Mouse (Mus musculus) megakaryocyte-erythroid progenitor cell, adult 5-6 weeks (primary cell): ENCODE data around the gene Slc35e1. TPM values are rescaled to one million over a fixed set of nuclear protein-coding genes. Genes with fewer than 3 reads are reported as not detected.

Experiments used
- ATAC-seq: replicated peaks from 2 replicates; pipeline ENCODE4 v1.8.0; 2016; ENCODE audit warnings: mild to moderate bottlenecking, inconsistent platforms; ENCODE audit not compliant: severe bottlenecking, poor library complexity, low FRiP score, low TSS enrichment
- total RNA-seq, 2 experiments: library from RNA; stranded (forward) in 1 of 2; stranded (reverse) in 1 of 2; fragments of 200-1000, 215-1000 nt in 1 of 2; fragments of >200 nt in 1 of 2; fragmentation: Nextera tagmentation in 1 of 2; gene quantifications; 2 replicates each; pipeline ENCODE4 v1.2.3; 2014 to 2017

Gene Slc35e1
- total RNA-seq, 2 experiments from 2014 or later, result 15.4 to 16.7 TPM

GRCm38 (mm10) chr8:72491017-72491416 lies 1.4 kb downstream of the Slc35e1 start:
- ATAC-seq, result no peak

- ATAC-seq, result no peak
Measured at GRCm38 (mm10) chr8:72487014-72487413, 5.4 kb downstream of the Slc35e1 start.

- ATAC-seq, result peak; percentile 83
Measured at GRCm38 (mm10) chr8:72485456-72486199, 6.8 kb downstream of the Slc35e1 start.

- peak; percentile 94 for ATAC-seq
Measured at GRCm38 (mm10) chr8:72474826-72475546, 17.4 kb downstream of the Slc35e1 start, which contains the start of gene Cherp. Gene Cherp (minus strand): TSS chr8:72475226.

- ATAC-seq, result no peak
Measured at GRCm38 (mm10) chr8:72470684-72471083, 21.7 kb downstream of the Slc35e1 start.

DNA sequence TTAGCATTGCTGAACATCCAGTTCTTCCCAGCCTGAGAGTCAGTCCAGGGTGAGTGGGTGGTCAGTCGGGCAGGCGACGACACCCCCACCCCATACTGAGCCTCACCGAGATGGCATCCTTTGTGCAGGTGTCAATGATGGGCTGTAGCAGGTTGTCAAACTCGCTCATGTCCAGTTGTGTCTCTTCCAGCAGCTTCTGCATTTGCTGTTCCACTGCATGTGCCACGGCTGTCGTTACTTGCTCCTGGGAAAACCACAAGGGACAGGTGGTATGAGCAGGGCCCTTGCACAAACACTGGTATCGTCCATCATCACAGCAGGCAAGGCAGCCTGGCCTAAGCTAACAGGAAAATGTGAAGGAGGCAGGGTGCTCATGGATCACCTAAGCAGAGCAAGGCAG lies 22.4 kb downstream of the Slc35e1 start:
- ATAC-seq, result no peak

GRCm38 (mm10) chr8:72469243-72469642 lies 23.2 kb downstream of the Slc35e1 start:
- ATAC-seq, result no peak

GRCm38 (mm10) chr8:72464211-72464610 lies 28.2 kb downstream of the Slc35e1 start:
- ATAC-seq, result no peak

DNA sequence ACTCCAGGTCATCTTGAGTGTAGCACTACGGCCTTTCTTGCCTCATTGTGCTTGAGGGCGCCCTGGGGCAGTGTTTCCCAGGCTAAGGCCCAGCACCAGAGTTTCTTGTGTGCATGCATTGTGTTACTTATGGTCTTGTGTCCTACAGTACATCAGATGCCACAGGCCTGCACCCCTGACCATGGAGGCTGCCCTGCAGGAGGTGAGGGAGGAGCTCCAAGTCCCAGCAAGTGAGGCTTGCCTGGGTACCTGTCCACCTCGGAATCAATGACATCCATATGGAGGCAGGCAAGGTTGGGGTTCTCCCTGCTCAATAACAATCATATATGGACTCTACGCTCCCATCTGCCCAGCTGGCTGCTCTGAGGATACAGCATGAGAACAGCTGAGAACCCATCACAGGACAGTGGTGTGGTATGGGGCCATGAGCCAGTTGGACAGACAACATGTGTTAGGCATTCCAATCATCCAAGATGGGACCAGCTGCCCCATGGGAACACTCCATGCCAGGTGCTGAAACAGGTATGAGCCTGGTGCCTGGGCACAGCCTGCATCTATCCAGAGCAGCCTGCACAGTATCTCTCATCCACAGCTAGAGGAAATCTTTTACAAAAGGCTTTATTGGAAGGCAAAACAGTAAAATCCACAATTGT lies 32.4 kb downstream of the Slc35e1 start:
- ATAC-seq, result no peak

- no peak for ATAC-seq
Measured at GRCm38 (mm10) chr8:72458457-72458856, 34.0 kb downstream of the Slc35e1 start.

DNA sequence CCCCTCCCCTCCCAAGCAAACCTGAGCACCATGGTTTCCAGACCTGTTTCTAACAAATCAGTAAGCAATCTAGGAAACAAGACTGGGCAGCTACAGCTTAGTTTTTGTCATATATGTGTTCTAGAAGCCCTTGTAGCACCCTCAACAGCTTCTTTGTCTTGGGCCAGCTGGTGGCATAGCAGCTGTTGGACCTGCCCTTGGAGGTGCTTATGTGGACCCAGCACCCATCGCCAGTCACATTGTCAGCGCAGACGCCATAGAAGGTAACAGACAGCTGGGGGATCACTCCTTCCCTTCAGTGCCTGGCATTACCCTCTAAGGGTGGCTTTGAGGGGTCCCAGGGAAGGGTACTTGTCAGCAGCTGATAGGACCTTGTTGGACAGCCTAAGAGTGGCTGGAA lies 34.6 kb downstream of the Slc35e1 start:
- no peak for ATAC-seq

DNA sequence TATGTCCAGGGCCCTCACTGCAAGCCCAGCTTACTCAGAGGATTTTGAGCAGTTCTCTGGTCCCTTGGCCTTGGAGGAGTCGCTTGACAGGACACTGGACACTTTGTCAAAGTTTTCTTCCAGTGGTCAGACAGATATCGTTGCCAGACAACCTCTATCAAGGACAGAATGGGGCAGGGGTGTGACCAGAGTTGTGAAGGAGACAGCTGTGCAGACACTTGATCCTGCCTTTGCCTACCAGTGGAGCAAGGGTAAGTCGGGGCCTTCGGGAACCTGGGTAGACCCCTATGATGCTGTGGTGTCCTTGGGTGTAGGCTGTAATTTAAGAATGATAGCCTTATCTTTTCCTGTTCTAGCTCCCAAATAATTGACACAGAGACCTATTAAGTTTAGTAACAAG lies 37.1 kb downstream of the Slc35e1 start:
- no peak for ATAC-seq

DNA sequence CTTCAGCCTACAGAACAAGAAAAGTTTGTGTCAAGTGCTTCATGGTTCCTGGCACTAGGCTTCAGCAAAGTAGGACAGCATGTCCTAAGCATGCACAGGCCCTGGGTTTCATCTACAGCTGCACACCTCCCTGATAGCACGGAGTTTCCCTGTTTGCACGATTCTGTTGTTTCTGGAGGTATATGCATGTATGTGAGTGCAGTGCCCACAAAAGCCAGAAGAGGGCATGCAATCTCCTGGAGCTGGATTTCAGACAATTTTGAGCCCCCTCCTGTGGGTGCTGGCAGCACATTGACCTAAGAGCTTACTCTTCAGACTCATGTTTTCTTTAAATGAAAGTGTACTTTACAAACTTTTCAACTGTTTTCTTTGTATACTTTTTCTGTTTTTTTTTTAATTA lies 38.5 kb downstream of the Slc35e1 start:
- no peak for ATAC-seq

DNA sequence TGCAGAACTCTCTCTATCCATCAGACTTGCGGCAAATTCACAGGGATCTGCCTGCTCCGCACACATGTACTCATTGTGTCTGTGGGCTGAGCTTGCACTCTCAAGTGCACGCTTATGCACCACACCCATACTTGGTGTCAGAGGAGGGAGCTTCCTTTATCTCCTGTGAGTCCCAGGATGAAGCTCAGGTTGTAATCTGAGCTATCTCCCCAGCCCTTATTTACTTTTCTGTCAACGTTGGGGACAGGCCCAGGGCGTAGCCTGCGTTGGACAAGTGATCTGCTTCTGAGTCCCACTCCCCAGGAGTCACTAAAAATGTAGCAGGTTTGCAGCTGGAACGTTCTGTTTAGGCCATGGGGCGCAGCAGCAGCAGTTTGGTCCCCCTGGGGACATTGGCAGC lies 40.9 kb downstream of the Slc35e1 start:
- ATAC-seq, result peak; percentile 72

DNA sequence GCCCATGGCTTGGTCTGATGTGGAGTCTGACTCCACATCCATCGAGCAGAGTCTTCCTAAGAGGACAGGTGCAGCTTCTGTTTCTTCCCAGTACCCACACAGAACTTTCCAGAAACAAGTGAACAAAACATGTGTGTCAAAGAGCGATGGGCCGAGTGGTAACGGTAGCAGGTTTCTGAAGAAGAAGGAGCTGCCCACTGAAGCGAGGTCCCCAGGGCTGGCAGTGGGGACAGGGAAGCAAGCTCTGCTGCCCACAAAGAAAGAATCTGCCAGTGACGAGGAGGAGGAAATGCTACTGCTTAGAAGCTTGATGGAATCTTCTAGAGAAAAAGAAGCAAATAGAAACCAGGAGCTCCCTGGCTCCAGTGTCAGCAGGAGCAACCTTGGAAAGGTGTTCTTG lies 47.3 kb downstream of the Slc35e1 start:
- ATAC-seq, result no peak

- no peak for ATAC-seq
Measured at GRCm38 (mm10) chr8:72443994-72444350, 48.4 kb downstream of the Slc35e1 start.

DNA sequence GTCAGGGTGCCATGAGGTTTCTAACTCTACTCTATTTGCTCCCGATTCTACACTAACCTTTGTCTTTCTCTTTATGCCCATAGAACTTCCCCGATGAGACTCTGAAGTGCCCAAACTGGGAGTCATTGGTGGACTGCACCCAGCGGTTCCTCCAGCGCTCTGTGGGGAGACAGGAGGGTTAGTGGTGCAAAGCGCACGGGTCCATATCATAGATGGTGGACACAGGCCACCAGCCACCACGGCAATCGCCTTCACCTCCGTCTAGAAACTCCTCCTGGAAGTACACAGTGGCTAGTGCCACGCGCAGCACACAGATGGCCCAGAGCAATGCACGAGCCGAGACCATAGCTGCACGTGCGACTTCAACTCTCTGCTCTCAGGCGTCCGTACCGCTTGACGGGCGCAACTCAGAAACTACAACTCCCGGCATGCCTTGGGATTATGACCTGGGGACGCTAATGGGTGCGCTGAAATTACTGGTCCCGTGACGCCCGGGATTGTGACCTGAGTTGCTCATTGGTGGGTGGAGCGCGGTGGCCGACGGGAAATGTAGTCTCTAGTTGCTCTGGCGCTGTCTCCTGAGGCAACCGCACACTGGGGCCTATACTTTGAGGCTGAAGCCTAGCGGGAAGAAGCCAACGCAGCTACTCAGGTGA lies 48.9 kb downstream of the Slc35e1 start, which contains the start of the genes Calr3 and 1700030K09Rik:
Gene Calr3 (minus strand): TSS at position 533 of the 656 bp plus-strand sequence.
Gene 1700030K09Rik (plus strand): TSS at position 543 of the 656 bp plus-strand sequence.
- ATAC-seq, result peak; percentile 99

GRCm38 (mm10) chr8:72438248-72439015 lies 54.0 kb downstream of the Slc35e1 start:
- ATAC-seq, result no peak

DNA sequence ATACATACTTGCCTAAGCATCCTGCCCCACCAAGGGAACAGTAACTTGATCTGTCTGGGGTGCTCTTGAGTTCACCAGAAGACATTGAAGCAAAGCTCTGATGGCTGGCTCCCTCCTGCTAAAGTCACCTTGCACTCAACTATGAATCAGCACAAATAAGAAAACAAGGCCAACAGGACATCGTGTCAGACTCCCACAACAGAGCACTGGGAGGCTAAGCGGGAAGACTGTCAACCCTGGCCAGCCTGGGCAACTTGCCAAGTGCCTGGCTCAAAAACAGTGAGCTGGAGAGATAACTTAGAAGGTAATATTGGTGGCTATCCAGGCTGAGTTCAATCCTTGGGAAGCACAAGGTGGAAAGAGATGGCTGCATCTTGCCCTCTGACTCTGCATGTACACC lies 57.5 kb downstream of the Slc35e1 start:
- ATAC-seq, result peak; percentile 84
